Mouse (Mus musculus) cortical plate, adult 2 months (tissue): ENCODE results near the gene Rnf123. TPM values are rescaled to one million over a fixed set of nuclear protein-coding genes. Genes with fewer than 3 reads are reported as not detected.

Experiments
- H3K27ac ChIP-seq: fragments of 200-500 bp; 2 replicates; pipeline ENCODE4 v1.5.1; 2012; ENCODE audit warnings: low read length, control low read depth, inconsistent platforms; ENCODE audit not compliant: insufficient read depth
- H3K4me1 ChIP-seq: fragments of 200-500 bp; 2 replicates; pipeline ENCODE4 v1.6.1; 2011; ENCODE audit warnings: low read length; ENCODE audit not compliant: control insufficient read depth, insufficient read depth
- H3K4me3 ChIP-seq: fragments of 200-500 bp; 2 replicates; pipeline ENCODE4 v1.5.1; 2011; ENCODE audit warnings: mild to moderate bottlenecking, low read length, control low read depth; ENCODE audit not compliant: insufficient read depth
- CTCF ChIP-seq: fragments of 200-500 bp; IDR thresholded peaks from 2 replicates; pipeline ENCODE4 v1.5.1; 2011; ENCODE audit warnings: mild to moderate bottlenecking, control low read depth, low read length; ENCODE audit not compliant: insufficient read depth; ENCODE audit errors: extremely low read depth
- POLR2A ChIP-seq: fragments of 200-500 bp; IDR thresholded peaks from 2 replicates; pipeline ENCODE4 v1.6.1; 2011; ENCODE audit warnings: mild to moderate bottlenecking, low read length, control low read depth; ENCODE audit not compliant: insufficient read depth; ENCODE audit errors: extremely low read depth
- polyA plus RNA-seq: library from polyadenylated mRNA; depleted of rRNA; stranded (reverse); fragments of >200 nt; gene quantifications from 2 replicates; pipeline ENCODE4 v1.2.3, GENCODE M21; 2012

Rnf123 gene
- polyA plus RNA-seq, 1 experiment, result 76.2 TPM

DNA sequence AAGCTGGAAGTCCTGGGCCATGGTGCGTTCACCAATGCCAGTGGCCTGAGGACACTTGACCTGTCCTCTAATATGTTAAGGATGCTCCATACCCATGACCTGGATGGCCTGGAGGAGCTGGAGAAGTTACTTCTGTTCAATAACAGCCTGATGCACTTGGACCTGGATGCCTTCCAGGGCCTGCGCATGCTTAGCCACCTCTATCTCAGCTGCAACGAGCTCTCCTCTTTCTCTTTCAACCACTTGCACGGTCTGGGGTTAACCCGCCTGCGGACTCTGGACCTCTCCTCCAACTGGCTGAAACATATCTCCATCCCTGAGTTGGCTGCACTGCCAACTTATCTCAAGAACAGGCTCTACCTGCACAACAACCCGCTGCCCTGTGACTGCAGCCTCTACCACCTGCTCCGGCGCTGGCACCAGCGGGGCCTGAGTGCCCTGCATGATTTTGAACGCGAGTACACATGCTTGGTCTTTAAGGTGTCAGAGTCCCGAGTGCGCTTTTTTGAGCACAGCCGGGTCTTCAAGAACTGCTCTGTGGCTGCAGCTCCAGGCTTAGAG is 29.4 kb downstream of the Rnf123 start:
- TF ChIP-seq CTCF, result no peak
- TF ChIP-seq POLR2A, result no peak

GRCm38 (mm10) chr9:108052885-108053664 is 30.1 kb downstream of the Rnf123 start, which contains the start of gene Amigo3:
TSS of gene Amigo3 (plus strand) at chr9:108053159.
- H3K4me1 ChIP-seq, result 0 out of 2 replicates have a peak, but pooled peaks cover 4% of the 10 kb centered on the region
- H3K27ac ChIP-seq, result no peak within 1 kb of the TSS
- TF ChIP-seq POLR2A (peak; percentile 54), CTCF (peak; percentile 80)
- no peak within 1 kb of the TSS for H3K4me3 ChIP-seq

More for the DNA sequence above, 29.4 kb downstream of the Rnf123 start:
- no peak overlapping the region for H3K27ac ChIP-seq
- H3K4me1 ChIP-seq, result 0 out of 2 replicates have a peak, but pooled peaks cover 4% of the 10 kb centered on the region
- H3K4me3 ChIP-seq, result no peak overlapping the region

DNA sequence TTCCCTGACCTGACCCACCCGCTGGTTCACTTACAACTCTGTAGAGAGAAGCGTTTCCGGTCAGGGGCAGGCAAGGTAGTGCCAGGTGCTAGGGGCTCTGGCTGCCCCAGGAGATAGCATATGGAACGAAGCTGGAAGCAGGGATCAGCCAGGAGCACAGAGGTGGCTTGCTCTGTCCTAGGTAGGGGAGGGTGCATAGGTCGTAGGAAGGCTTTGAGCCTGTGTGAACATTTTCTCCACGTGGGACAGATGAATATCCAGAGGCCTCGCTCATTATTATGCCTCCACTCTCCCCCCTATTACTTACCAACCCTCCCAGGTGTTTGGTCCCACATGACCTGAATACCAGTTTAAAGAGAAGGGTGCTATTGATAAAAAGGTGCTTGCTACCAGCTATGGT is 30.7 kb downstream of the Rnf123 start:
- H3K4me3 ChIP-seq, result no peak overlapping the region
- H3K27ac ChIP-seq, result no peak overlapping the region
- 0 out of 2 replicates have a peak, but pooled peaks cover 4% of the 10 kb centered on the region for H3K4me1 ChIP-seq
- no peak for TF ChIP-seq CTCF
- TF ChIP-seq POLR2A, result no peak

DNA sequence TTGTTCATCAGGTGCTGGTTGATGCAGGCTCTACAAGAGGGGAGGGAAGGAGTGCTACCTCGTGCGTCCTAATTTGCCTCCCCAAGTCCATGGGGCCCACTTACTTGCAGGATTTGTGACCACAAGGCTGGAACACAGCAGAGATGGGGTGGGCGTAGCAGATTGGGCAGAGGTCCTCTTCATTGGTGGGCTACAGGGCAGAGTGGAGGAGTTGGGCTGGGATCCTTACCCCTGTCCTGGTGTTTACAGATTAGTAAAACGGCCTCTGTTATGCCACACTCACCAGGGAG is 31.3 kb downstream of the Rnf123 start:
- 0 out of 2 replicates have a peak, but pooled peaks cover 4% of the 10 kb centered on the region for H3K4me1 ChIP-seq
- no peak overlapping the region for H3K4me3 ChIP-seq
- TF ChIP-seq CTCF (no peak), POLR2A (0 out of 2 replicates have a peak, but pooled peaks have one; percentile 8)
- no peak overlapping the region for H3K27ac ChIP-seq

DNA sequence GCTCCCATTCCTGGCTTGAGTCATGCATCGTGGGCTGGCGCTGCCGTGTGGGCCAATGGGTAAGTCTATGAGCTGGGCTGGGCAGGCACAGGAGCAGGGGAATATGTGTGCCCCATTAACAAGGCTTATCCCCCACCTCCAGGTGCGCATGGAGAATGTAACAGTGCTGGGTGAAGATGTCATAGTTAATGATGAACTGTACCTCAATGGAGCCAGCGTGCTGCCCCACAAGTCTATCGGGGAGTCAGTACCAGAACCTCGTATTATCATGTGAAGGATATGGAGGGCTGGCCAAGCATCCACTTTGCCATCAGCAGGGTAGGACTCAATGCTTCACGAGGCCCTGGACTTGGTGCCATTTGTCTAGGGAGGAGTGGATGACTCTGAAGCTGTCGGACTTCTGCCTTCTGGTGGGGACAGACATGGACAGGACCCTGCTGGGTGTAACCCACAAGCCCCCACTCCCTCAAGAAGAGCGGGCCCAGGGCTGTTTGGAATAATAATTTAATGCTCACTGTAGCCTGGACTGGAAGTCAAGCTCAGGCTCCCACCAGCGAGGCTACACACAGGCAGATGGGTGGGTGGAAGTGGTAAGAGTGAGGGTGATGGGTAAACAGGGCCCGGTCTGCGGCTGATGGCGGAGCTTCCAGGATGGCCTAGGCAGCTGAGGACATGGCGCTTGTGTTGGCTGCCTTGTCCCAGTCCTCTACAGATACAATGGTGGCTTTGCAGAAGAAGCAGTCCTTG is 31.8 kb downstream of the Rnf123 start:
- TF ChIP-seq POLR2A (no peak), CTCF (no peak)

GRCm38 (mm10) chr9:108049561-108050251 is 33.4 kb downstream of the Rnf123 start:
- Histone ChIP-seq H3K4me3 (peak overlapping the region; percentile 87), H3K27ac (0 out of 2 replicates have a peak overlapping the region, but pooled peaks have one; percentile 4), H3K4me1 (0 out of 2 replicates have a peak, but pooled peaks cover 4% of the 10 kb centered on the region)
- TF ChIP-seq CTCF (no peak), POLR2A (no peak)

More for the DNA sequence above, 31.8 kb downstream of the Rnf123 start:
- H3K4me3 ChIP-seq, result no peak overlapping the region
- no peak overlapping the region for H3K27ac ChIP-seq
- H3K4me1 ChIP-seq, result 0 out of 2 replicates have a peak, but pooled peaks cover 4% of the 10 kb centered on the region

- Histone ChIP-seq H3K4me3 (peak within 1 kb of the TSS; percentile 87), H3K4me1 (0 out of 2 replicates have a peak, but pooled peaks cover 4% of the 10 kb centered on the region), H3K27ac (0 out of 2 replicates have a peak within 1 kb of the TSS, but pooled peaks have one; percentile 4)
- peak; percentile 53 for TF ChIP-seq POLR2A
- TF ChIP-seq CTCF, result no peak
Observed at GRCm38 (mm10) chr9:108049016-108049455, 34.1 kb downstream of the Rnf123 start, which contains the start of gene Gmppb. TSS of gene Gmppb (plus strand) at chr9:108049242.

- Histone ChIP-seq H3K4me1 (0 out of 2 replicates have a peak, but pooled peaks cover 4% of the 10 kb centered on the region), H3K27ac (no peak overlapping the region), H3K4me3 (peak overlapping the region; percentile 6; the same call in 1 of the 2 replicates)
- TF ChIP-seq POLR2A, result no peak
- no peak for TF ChIP-seq CTCF
Observed at GRCm38 (mm10) chr9:108048566-108048955, 34.6 kb downstream of the Rnf123 start.
